Mouse (Mus musculus): ENCODE data around the gene Acrv1. TPM values are rescaled to one million over a fixed set of nuclear protein-coding genes. Genes with fewer than 3 reads are reported as not detected.

Gene Acrv1
- polyA plus RNA-seq, 1 experiment from 2014 or later: not detected

Other genes with a start within 250 kb of the Acrv1 start
- gene Gm9513, start 217.6 kb upstream of the Acrv1 start, polyA plus RNA-seq (2016; fragmentation: Nextera tagmentation; extraction: Ambion mirVana): not detected in 2 replicates
- not detected in 2 replicates for gene Gm5615, start 151.3 kb upstream of the Acrv1 start, polyA plus RNA-seq (2016; fragmentation: Nextera tagmentation; extraction: Ambion mirVana)
- gene Gm17689, start 110.6 kb upstream of the Acrv1 start, polyA plus RNA-seq (2016; fragmentation: Nextera tagmentation; extraction: Ambion mirVana): not detected in 2 replicates
- gene A630095E13Rik, start 49.8 kb upstream of the Acrv1 start, polyA plus RNA-seq (2016; fragmentation: Nextera tagmentation; extraction: Ambion mirVana): not detected in 2 replicates
- 50.6 and 51.6 TPM in 2 replicates for gene Chek1, start 33.8 kb downstream of the Acrv1 start, polyA plus RNA-seq (2016; fragmentation: Nextera tagmentation; extraction: Ambion mirVana)
- gene Stt3a, start 74.5 kb downstream of the Acrv1 start, polyA plus RNA-seq (2016; fragmentation: Nextera tagmentation; extraction: Ambion mirVana): 230 and 245 TPM in 2 replicates
- 118 and 121 TPM in 2 replicates for gene Ei24, start 104.2 kb downstream of the Acrv1 start, polyA plus RNA-seq (2016; fragmentation: Nextera tagmentation; extraction: Ambion mirVana)
- gene Fez1, start 128.6 kb downstream of the Acrv1 start, polyA plus RNA-seq (2016; fragmentation: Nextera tagmentation; extraction: Ambion mirVana): 94.7 and 99.3 TPM in 2 replicates

Measured in embryonic facial prominence, embryonic 12.5 days (tissue).